Mouse (Mus musculus) thymus, adult 18-20 months (tissue): ENCODE data around the gene Mpp3.
A peak's percentile ranks its signal among the peaks of the same experiment; 100 is the strongest.

Source experiments
- DNase-seq, 2 experiments: peaks; one replicate each; pipeline ENCODE4 v3.0.0; 2022; ENCODE audit warnings: mixed read lengths in 2 of 2

The Mpp3 gene

GRCm38 (mm10) chr11:101974181-101974580 lies 54.1 kb downstream of the Mpp3 start:
- no peak for DNase-seq

- DNase-seq, result no peak
These were observed 54.8 kb downstream of the Mpp3 start for GRCm38 (mm10) chr11:101973496-101973895.

GRCm38 (mm10) chr11:101972651-101973050 lies 55.6 kb downstream of the Mpp3 start:
- DNase-seq, result no peak

GRCm38 (mm10) chr11:101972097-101972496 lies 56.2 kb downstream of the Mpp3 start:
- no peak for DNase-seq

- no peak for DNase-seq
These were observed 56.9 kb downstream of the Mpp3 start for GRCm38 (mm10) chr11:101971410-101971809.

- no peak for DNase-seq
These were observed 58.4 kb downstream of the Mpp3 start for GRCm38 (mm10) chr11:101969835-101970234.

- DNase-seq, result peak; percentile 10 to 20
These were observed 59.5 kb downstream of the Mpp3 start for GRCm38 (mm10) chr11:101968791-101969190.

GRCm38 (mm10) chr11:101968311-101968710 lies 60.0 kb downstream of the Mpp3 start:
- DNase-seq, result no peak

GRCm38 (mm10) chr11:101966965-101967614 lies 61.2 kb downstream of the Mpp3 start, which contains the start of gene Sost:
Gene Sost, minus strand, starts transcription at chr11:101967015.
- no peak for DNase-seq

- DNase-seq, result no peak
These were observed 62.7 kb downstream of the Mpp3 start for GRCm38 (mm10) chr11:101965553-101965952.

- no peak for DNase-seq
These were observed 63.6 kb downstream of the Mpp3 start for GRCm38 (mm10) chr11:101964647-101965046.

GRCm38 (mm10) chr11:101963473-101964291 lies 64.6 kb downstream of the Mpp3 start:
- DNase-seq, result no peak

- no peak for DNase-seq
These were observed 65.2 kb downstream of the Mpp3 start for GRCm38 (mm10) chr11:101963043-101963442.

GRCm38 (mm10) chr11:101957476-101957875 lies 70.8 kb downstream of the Mpp3 start:
- no peak for DNase-seq

- DNase-seq, result no peak
These were observed 74.8 kb downstream of the Mpp3 start for GRCm38 (mm10) chr11:101953441-101953840.

GRCm38 (mm10) chr11:101952541-101953341 lies 75.5 kb downstream of the Mpp3 start:
- no peak for DNase-seq

GRCm38 (mm10) chr11:101950021-101950420 lies 78.2 kb downstream of the Mpp3 start:
- no peak for DNase-seq
